Mouse (Mus musculus): Measurements from ENCODE around the gene B3glct. TPM values are rescaled to one million over a fixed set of nuclear protein-coding genes. Genes with fewer than 3 reads are reported as not detected.

Gene B3glct
- polyA plus RNA-seq, 1 experiment from 2014 or later: 15.9 TPM

DNA sequence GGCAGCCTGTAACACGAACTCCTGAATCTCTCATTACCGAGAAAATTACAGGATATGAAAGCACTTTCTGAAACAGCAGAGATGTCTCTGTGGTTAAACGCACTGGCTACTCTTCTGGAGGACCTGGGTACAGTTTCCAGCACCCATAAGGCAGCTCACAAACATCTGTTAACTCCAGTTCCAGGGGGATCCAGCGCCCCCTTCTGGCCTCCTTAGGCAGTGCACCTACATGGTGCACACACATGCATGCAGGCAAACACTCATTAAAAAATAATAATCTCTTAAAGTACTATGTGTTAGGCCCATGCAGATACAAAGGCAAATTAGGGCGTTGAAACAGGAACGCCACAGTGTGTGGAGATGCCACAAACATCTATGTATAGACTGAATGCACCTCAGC lies 16.6 kb upstream of the B3glct start:
- WGBS: 91% methylated on average over 6 of the region's 6 CpGs
- Histone ChIP-seq H3K36me3 (replicated peaks; ENCODE audit: control insufficient read depth, insufficient read depth) (no peaks in the 10 kb centered on the region), H3K9me3 (ENCODE audit: control insufficient read depth, low read length) (no peaks in the 10 kb centered on the region), H3K4me2 (replicated peaks) (no peak overlapping the region), H3K4me3 (replicated peaks; ENCODE audit: low read length) (no peak overlapping the region), H3K27ac (no peak overlapping the region), H3K9ac (no peak overlapping the region), H3K27me3 (ENCODE audit: control insufficient read depth, insufficient read depth, low read length) (no peaks in the 10 kb centered on the region), H3K4me1 (replicated peaks; ENCODE audit: control insufficient read depth, insufficient read depth, low read length) (0 out of 2 replicates have a peak, but pooled peaks cover 2% of the 10 kb centered on the region)
- ATAC-seq (ENCODE audit: low FRiP score): no peak
- no peak for DNase-seq (ENCODE audit: low spot score)

DNA sequence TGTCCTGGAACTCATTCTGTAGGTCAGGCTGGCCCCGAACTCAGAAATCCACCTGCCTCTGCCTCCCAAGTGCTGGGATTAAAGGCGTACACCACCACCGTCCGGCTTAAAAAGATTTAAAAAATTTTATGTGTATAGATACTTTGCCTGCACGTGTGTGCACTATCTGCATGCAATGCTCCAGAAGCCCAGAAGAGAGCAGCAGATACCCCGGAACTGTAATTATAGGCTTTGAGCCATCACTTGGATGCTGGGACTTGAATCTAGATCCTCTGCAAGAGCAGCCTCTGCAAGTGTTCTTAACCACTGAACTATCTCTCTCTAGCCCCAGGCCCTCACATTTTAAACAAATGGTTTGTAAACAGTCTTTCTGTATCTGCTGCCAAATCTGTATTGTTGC lies 15.1 kb upstream of the B3glct start:
- Histone ChIP-seq H3K4me3 (replicated peaks; ENCODE audit: low read length) (no peak overlapping the region), H3K4me1 (replicated peaks; ENCODE audit: control insufficient read depth, insufficient read depth, low read length) (0 out of 2 replicates have a peak, but pooled peaks cover 2% of the 10 kb centered on the region), H3K27me3 (ENCODE audit: control insufficient read depth, insufficient read depth, low read length) (no peaks in the 10 kb centered on the region), H3K36me3 (replicated peaks; ENCODE audit: control insufficient read depth, insufficient read depth) (no peaks in the 10 kb centered on the region), H3K9ac (no peak overlapping the region), H3K27ac (no peak overlapping the region), H3K9me3 (ENCODE audit: control insufficient read depth, low read length) (no peaks in the 10 kb centered on the region), H3K4me2 (replicated peaks) (no peak overlapping the region)
- no peak for DNase-seq (ENCODE audit: low spot score)
- 93% methylated on average over 6 of the region's 6 CpGs for WGBS
- no peak for ATAC-seq (ENCODE audit: low FRiP score)

DNA sequence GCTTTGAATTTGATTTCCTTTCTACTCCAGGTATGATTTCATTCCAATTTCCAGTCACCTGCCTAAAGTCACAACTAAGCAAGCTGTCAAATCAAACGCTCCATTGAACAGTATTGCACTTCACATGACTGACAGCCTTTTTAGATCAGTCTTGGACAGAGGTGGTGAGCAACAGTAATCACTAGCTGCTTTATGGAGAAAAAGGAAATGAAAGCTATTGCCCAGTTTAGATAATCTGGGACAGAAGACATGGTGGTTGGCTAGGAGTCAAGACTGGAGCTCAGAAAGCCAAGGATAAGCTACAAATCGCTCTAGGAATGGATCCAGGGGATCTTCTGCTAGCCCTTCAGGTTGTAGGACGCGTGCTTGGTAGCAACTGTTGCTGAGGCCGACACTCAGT lies 14.6 kb upstream of the B3glct start:
- 79% methylated on average over 5 of the region's 5 CpGs for WGBS

DNA sequence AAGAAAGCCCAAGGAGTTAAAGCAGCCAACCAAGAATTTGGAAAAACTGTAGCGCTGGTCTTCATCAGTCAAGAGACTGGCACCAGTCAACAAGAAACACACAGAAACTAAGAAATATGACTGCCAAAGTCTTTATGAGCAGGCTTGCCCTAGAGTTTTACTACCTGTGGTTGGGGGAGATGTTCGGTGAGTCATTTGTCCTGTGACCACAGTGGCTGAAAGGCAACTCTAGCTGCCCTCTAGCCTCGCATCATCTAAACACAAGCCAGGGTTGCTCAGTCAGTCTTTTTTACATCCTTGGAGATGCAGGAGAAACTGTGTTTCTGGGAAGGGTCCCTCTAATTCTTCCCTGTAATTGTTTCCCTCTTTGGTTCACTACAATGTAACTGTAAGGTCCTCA lies 834 bp upstream of the B3glct start:
- Histone ChIP-seq H3K4me1 (replicated peaks; ENCODE audit: control insufficient read depth, insufficient read depth, low read length) (no peaks in the 10 kb centered on the region; the same call in 1 of the 2 replicates), H3K4me3 (replicated peaks; ENCODE audit: low read length) (no peak overlapping the region), H3K9me3 (ENCODE audit: control insufficient read depth, low read length) (no peaks in the 10 kb centered on the region), H3K4me2 (replicated peaks) (no peak overlapping the region), H3K27me3 (ENCODE audit: control insufficient read depth, insufficient read depth, low read length) (no peaks in the 10 kb centered on the region), H3K27ac (no peak overlapping the region), H3K9ac (no peak overlapping the region), H3K36me3 (replicated peaks; ENCODE audit: control insufficient read depth, insufficient read depth) (no peaks in the 10 kb centered on the region)
- 94% methylated on average over 3 of the region's 3 CpGs for WGBS
- ATAC-seq (ENCODE audit: low FRiP score): no peak
- no peak for DNase-seq (ENCODE audit: low spot score)

More for the DNA sequence above, 14.6 kb upstream of the B3glct start:
- ATAC-seq (ENCODE audit: low FRiP score): no peak
- H3K27me3 ChIP-seq (ENCODE audit: control insufficient read depth, insufficient read depth, low read length): no peaks in the 10 kb centered on the region
- no peak overlapping the region for H3K27ac ChIP-seq
- H3K36me3 ChIP-seq (replicated peaks; ENCODE audit: control insufficient read depth, insufficient read depth): no peaks in the 10 kb centered on the region
- no peak overlapping the region for H3K9ac ChIP-seq
- 0 out of 2 replicates have a peak, but pooled peaks cover 2% of the 10 kb centered on the region for H3K4me1 ChIP-seq (replicated peaks; ENCODE audit: control insufficient read depth, insufficient read depth, low read length)
- H3K4me2 ChIP-seq (replicated peaks): no peak overlapping the region
- DNase-seq (ENCODE audit: low spot score): no peak
- H3K4me3 ChIP-seq (replicated peaks; ENCODE audit: low read length): no peak overlapping the region
- no peaks in the 10 kb centered on the region for H3K9me3 ChIP-seq (ENCODE audit: control insufficient read depth, low read length)

DNA sequence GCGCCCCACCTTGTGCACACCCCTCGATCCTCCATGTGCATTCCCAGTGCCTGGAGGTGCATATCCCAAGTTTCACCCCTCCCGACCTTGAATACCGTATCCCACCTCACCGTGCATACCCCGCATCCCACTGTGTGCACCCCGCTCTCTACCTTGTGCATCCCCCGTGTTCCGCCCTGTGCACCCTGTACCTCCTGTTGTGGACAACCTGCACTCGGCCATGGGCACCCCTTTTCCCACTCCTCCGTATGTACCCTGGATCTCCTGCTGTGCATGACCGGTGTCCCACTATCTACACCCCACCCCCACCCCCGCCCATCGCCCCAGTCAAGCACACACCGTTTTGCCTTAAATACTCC lies 939 bp downstream of the B3glct start:
- Histone ChIP-seq H3K36me3 (replicated peaks; ENCODE audit: control insufficient read depth, insufficient read depth) (no peaks in the 10 kb centered on the region), H3K9ac (peak overlapping the region; percentile 72), H3K4me1 (replicated peaks; ENCODE audit: control insufficient read depth, insufficient read depth, low read length) (no peaks in the 10 kb centered on the region; the same call in 1 of the 2 replicates), H3K4me2 (replicated peaks) (peak overlapping the region; percentile 94), H3K9me3 (ENCODE audit: control insufficient read depth, low read length) (no peaks in the 10 kb centered on the region), H3K27ac (no peak overlapping the region), H3K27me3 (ENCODE audit: control insufficient read depth, insufficient read depth, low read length) (no peaks in the 10 kb centered on the region), H3K4me3 (replicated peaks; ENCODE audit: low read length) (peak overlapping the region; percentile 83)
- 2% methylated on average over 15 of the region's 15 CpGs for WGBS
- ATAC-seq (ENCODE audit: low FRiP score) (0 out of 2 replicates have a peak, but pooled peaks have one; percentile 10), DNase-seq (ENCODE audit: low spot score) (no peak)

DNA sequence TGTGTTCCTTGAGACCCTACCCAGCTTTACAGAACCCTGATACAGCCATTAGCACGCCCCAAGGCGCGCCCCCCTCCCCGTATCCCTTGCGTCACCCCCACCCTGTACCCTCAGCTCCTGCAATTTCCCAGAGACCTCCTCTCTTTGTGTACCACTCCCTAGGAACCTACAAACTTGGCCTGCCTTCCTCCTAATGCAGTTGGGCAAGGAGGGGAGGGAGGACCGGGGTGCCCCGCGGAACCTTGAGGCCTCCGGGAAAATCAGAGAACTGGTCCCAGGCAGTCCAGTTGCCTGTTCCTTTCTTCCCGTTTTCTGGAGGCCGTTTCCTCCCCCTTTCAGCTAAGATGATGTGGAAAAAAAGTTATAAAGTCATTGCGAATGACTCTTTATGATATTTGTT lies 1.3 kb downstream of the B3glct start:
- Histone ChIP-seq H3K27ac (no peak overlapping the region), H3K4me2 (replicated peaks) (peak overlapping the region; percentile 94), H3K9ac (peak overlapping the region; percentile 72), H3K9me3 (ENCODE audit: control insufficient read depth, low read length) (no peaks in the 10 kb centered on the region), H3K27me3 (ENCODE audit: control insufficient read depth, insufficient read depth, low read length) (no peaks in the 10 kb centered on the region), H3K36me3 (replicated peaks; ENCODE audit: control insufficient read depth, insufficient read depth) (no peaks in the 10 kb centered on the region), H3K4me1 (replicated peaks; ENCODE audit: control insufficient read depth, insufficient read depth, low read length) (no peaks in the 10 kb centered on the region; the same call in 1 of the 2 replicates), H3K4me3 (replicated peaks; ENCODE audit: low read length) (peak overlapping the region; percentile 83)
- ATAC-seq (ENCODE audit: low FRiP score) (no peak), DNase-seq (ENCODE audit: low spot score) (no peak)
- 10% methylated on average over 12 of the region's 12 CpGs for WGBS

DNA sequence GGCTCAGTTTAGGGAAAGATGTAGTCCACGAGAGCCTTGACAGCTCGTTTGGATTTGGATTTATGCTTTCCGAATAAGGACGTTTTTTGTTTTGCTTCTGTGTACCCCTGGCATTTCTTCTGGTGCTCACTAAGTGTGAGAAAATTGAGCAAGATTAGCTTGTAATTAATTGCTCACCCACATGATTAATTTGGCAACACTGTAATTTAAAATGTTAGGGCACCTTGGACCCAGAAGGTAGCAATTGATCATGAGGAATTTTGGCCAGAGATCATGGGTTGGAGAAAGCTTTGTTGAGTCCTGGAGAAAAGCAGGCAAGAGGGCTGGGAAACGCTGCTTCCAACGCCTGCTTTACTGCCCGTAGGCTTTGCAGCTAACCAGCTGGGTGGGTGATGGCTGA lies 1.9 kb downstream of the B3glct start:
- H3K4me1 ChIP-seq (replicated peaks; ENCODE audit: control insufficient read depth, insufficient read depth, low read length): no peaks in the 10 kb centered on the region; the same call in 1 of the 2 replicates
- 63% methylated on average over 7 of the region's 7 CpGs for WGBS
- no peak for DNase-seq (ENCODE audit: low spot score)
- peak overlapping the region; percentile 94; the same call in 1 of the 2 replicates for H3K4me2 ChIP-seq (replicated peaks)
- H3K27me3 ChIP-seq (ENCODE audit: control insufficient read depth, insufficient read depth, low read length): no peaks in the 10 kb centered on the region
- no peaks in the 10 kb centered on the region for H3K9me3 ChIP-seq (ENCODE audit: control insufficient read depth, low read length)
- H3K4me3 ChIP-seq (replicated peaks; ENCODE audit: low read length): no peak overlapping the region
- ATAC-seq (ENCODE audit: low FRiP score): no peak
- H3K9ac ChIP-seq: no peak overlapping the region
- H3K27ac ChIP-seq: no peak overlapping the region
- no peaks in the 10 kb centered on the region for H3K36me3 ChIP-seq (replicated peaks; ENCODE audit: control insufficient read depth, insufficient read depth)

DNA sequence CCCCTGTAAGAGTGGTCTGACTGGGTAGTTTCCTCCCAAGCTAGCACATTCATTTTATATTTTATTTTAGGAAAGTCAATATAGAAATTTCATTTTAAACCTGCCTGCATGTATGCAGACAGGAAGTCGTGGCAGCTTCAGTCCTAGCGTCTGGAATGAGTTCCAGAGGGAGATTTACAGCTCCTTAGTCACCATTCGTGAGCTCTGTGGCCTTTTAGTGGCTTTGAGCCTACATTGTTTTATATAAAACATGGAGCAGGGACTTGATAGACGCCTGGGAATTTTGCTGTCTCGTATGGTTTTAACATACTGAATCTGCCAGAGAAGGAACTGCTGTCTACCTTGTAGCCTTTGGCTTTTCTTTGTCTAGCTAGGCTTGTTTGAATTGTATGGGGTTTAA lies 2.9 kb downstream of the B3glct start:
- 76% methylated on average over 5 of the region's 5 CpGs for WGBS
- ATAC-seq (ENCODE audit: low FRiP score): no peak

DNA sequence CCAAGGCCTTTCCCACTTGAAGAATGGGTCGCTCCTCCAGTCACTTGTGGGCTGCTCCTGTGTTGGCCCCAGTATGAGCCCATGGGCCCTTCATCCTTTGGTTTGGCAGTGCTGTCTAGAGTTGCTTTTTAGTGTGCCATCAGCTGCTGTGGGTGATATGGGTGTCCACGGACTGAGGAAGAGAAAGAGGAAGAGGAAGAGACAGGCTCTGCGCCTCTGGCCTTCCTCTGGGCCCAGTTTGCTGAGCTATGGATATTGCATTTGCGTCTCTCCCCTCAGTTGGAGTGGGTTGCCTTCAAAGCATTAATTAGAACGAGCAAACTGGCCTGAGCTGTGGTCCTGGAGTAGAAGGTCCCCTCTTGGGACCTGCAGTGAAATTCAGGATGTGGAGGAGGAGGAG lies 11.8 kb downstream of the B3glct start:
- DNase-seq (ENCODE audit: low spot score) (no peak), ATAC-seq (ENCODE audit: low FRiP score) (no peak)
- no peaks in the 10 kb centered on the region for H3K27me3 ChIP-seq (ENCODE audit: control insufficient read depth, insufficient read depth, low read length)
- no peaks in the 10 kb centered on the region for H3K9me3 ChIP-seq (ENCODE audit: control insufficient read depth, low read length)
- no peak overlapping the region for H3K4me2 ChIP-seq (replicated peaks)
- WGBS: 76% methylated on average over 5 of the region's 5 CpGs
- H3K27ac ChIP-seq: no peak overlapping the region
- H3K9ac ChIP-seq: no peak overlapping the region
- no peaks in the 10 kb centered on the region for H3K36me3 ChIP-seq (replicated peaks; ENCODE audit: control insufficient read depth, insufficient read depth)
- H3K4me1 ChIP-seq (replicated peaks; ENCODE audit: control insufficient read depth, insufficient read depth, low read length): 0 out of 2 replicates have a peak, but pooled peaks cover 3% of the 10 kb centered on the region
- H3K4me3 ChIP-seq (replicated peaks; ENCODE audit: low read length): no peak overlapping the region

More for the DNA sequence above, 2.9 kb downstream of the B3glct start:
- no peaks in the 10 kb centered on the region for H3K36me3 ChIP-seq (replicated peaks; ENCODE audit: control insufficient read depth, insufficient read depth)
- no peak overlapping the region for H3K4me3 ChIP-seq (replicated peaks; ENCODE audit: low read length)
- H3K9ac ChIP-seq: no peak overlapping the region
- H3K27ac ChIP-seq: no peak overlapping the region
- H3K27me3 ChIP-seq (ENCODE audit: control insufficient read depth, insufficient read depth, low read length): no peaks in the 10 kb centered on the region
- no peaks in the 10 kb centered on the region; the same call in 1 of the 2 replicates for H3K4me1 ChIP-seq (replicated peaks; ENCODE audit: control insufficient read depth, insufficient read depth, low read length)
- no peak for DNase-seq (ENCODE audit: low spot score)
- no peak overlapping the region for H3K4me2 ChIP-seq (replicated peaks)
- H3K9me3 ChIP-seq (ENCODE audit: control insufficient read depth, low read length): no peaks in the 10 kb centered on the region

DNA sequence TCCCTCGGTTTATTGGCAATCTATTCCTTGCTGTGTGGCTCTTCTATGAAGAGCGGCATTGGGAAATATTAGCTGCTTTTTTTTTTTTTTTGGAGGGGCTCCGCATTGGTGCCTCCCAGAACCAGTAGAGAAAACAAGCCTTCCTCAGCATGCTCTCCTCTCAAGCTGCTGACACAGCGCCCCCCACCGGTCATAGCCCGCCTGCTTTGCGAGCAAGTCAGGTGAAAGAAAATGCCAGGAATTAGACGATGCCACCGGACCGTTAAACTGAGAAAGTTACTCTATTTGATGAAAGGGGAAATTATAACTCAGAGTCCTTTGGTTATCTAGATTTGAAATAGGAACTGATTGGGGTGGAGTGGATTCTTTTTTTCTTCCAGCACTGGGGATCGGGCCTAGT lies 14.5 kb downstream of the B3glct start:
- 82% methylated on average over 11 of the region's 11 CpGs for WGBS

More for the DNA sequence above, 14.5 kb downstream of the B3glct start:
- Histone ChIP-seq H3K9me3 (ENCODE audit: control insufficient read depth, low read length) (no peaks in the 10 kb centered on the region), H3K4me1 (replicated peaks; ENCODE audit: control insufficient read depth, insufficient read depth, low read length) (0 out of 2 replicates have a peak, but pooled peaks cover 3% of the 10 kb centered on the region), H3K4me3 (replicated peaks; ENCODE audit: low read length) (no peak overlapping the region), H3K9ac (no peak overlapping the region), H3K27me3 (ENCODE audit: control insufficient read depth, insufficient read depth, low read length) (no peaks in the 10 kb centered on the region), H3K27ac (no peak overlapping the region), H3K36me3 (replicated peaks; ENCODE audit: control insufficient read depth, insufficient read depth) (no peaks in the 10 kb centered on the region), H3K4me2 (replicated peaks) (no peak overlapping the region)
- ATAC-seq (ENCODE audit: low FRiP score) (no peak), DNase-seq (ENCODE audit: low spot score) (no peak)

All from hindbrain, embryonic 14.5 days (tissue).